Mouse (Mus musculus): ENCODE data around the gene Fry. TPM values are rescaled to one million over a fixed set of nuclear protein-coding genes. Genes with fewer than 3 reads are reported as not detected.
A peak's percentile ranks its signal among the peaks of the same experiment; 100 is the strongest.

The Fry gene
- total RNA-seq, 2 experiments from 2014 or later = 77.1 to 89.4 TPM

GRCm38 (mm10) chr5:150272173-150272572 lies 153.7 kb downstream of the Fry start:
- DNase-seq = no peak

- DNase-seq = no peak
Observed at GRCm38 (mm10) chr5:150275314-150275713, 156.9 kb downstream of the Fry start.

- no peak for DNase-seq
Observed at GRCm38 (mm10) chr5:150276611-150277010, 158.2 kb downstream of the Fry start.

GRCm38 (mm10) chr5:150279387-150279786 lies 160.9 kb downstream of the Fry start:
- DNase-seq = no peak

- no peak for DNase-seq
Observed at GRCm38 (mm10) chr5:150281084-150281483, 162.6 kb downstream of the Fry start.

GRCm38 (mm10) chr5:150282091-150282490 lies 163.6 kb downstream of the Fry start:
- no peak for DNase-seq

GRCm38 (mm10) chr5:150287949-150288348 lies 169.5 kb downstream of the Fry start:
- DNase-seq = no peak

- peak; percentile 20 for DNase-seq
Observed at GRCm38 (mm10) chr5:150289611-150290010, 171.2 kb downstream of the Fry start.

- no peak for DNase-seq
Observed at GRCm38 (mm10) chr5:150290494-150291199, 172.2 kb downstream of the Fry start.

GRCm38 (mm10) chr5:150291216-150291615 lies 172.8 kb downstream of the Fry start:
- no peak for DNase-seq

- DNase-seq = no peak
Observed at GRCm38 (mm10) chr5:150292186-150292585, 173.7 kb downstream of the Fry start.

GRCm38 (mm10) chr5:150294306-150294705 lies 175.9 kb downstream of the Fry start:
- DNase-seq = no peak

GRCm38 (mm10) chr5:150295096-150295495 lies 176.7 kb downstream of the Fry start:
- peak; percentile 26 for DNase-seq

GRCm38 (mm10) chr5:150298969-150299368 lies 180.5 kb downstream of the Fry start:
- DNase-seq = no peak

- DNase-seq = no peak
Observed at GRCm38 (mm10) chr5:150302123-150302522, 183.7 kb downstream of the Fry start.

- DNase-seq = no peak
Observed at GRCm38 (mm10) chr5:150302996-150303395, 184.6 kb downstream of the Fry start.

GRCm38 (mm10) chr5:150306497-150306896 lies 188.1 kb downstream of the Fry start:
- DNase-seq = no peak

- no peak for DNase-seq
Observed at GRCm38 (mm10) chr5:150313229-150313628, 194.8 kb downstream of the Fry start.

GRCm38 (mm10) chr5:150314582-150314981 lies 196.1 kb downstream of the Fry start:
- DNase-seq = no peak

- no peak for DNase-seq
Observed at GRCm38 (mm10) chr5:150325411-150325810, 207.0 kb downstream of the Fry start.

- DNase-seq = no peak
Observed at GRCm38 (mm10) chr5:150328686-150329085, 210.2 kb downstream of the Fry start.

GRCm38 (mm10) chr5:150331821-150332220 lies 213.4 kb downstream of the Fry start:
- peak; percentile 47 for DNase-seq

GRCm38 (mm10) chr5:150332810-150333209 lies 214.4 kb downstream of the Fry start:
- no peak for DNase-seq

- no peak for DNase-seq
Observed at GRCm38 (mm10) chr5:150333328-150333731, 214.9 kb downstream of the Fry start.

Measured in gastrocnemius, postnatal 10 days (tissue).